Mouse (Mus musculus) kidney, postnatal 10 days (tissue): ENCODE measurements at regions not wholly inside any gene's neighbourhood (a gene's known extent, or its start where the extent isn't known, plus 50 kb on each side); places are given as distances from the start of the nearest gene placed in this dataset.

Experiments
- DNase-seq: peaks from one replicate; pipeline ENCODE4 v3.0.0; 2021; ENCODE audit warnings: mixed read lengths

DNA sequence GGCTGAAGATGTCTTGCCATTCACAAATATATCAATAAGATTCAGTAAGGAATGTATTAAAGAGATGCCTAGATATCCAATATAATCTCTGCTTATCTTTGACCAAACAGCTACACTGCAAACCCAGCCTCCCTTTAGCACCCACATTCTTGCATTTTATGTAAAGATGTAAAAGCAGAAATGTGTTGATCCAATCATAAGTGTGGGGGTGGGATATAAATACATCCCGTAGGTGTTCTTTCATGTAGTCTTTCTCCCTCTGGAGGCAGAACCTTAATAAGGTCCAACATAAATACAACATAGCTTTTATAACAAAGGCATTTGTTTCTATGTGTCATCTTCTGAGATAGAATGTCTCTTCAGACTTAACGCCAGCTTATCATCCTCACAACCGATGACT lies 637.1 kb upstream of the Flrt2 start:
- DNase-seq: no peak

DNA sequence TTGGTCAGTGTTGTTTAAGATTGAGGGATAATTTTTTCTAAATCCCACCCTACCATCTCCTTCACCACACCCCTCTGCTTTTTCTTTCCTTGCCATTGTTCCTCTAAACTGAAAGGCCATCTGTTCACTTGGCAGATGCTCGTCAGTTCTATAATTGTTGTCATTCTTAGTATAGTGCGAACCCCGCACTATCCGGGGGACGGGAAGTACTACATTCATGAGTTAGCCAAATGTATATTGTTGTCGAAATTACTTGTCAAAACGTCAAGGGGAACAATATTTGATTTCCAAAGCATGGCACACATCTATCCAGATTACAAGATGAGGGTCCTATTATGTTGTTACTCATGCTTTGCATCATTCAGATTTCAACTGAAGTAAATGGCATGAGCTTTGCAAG lies 635.1 kb upstream of the Flrt2 start:
- DNase-seq: no peak

- DNase-seq: no peak
These were observed 632.6 kb upstream of the Flrt2 start for GRCm38 (mm10) chr12:95059396-95059795.

DNA sequence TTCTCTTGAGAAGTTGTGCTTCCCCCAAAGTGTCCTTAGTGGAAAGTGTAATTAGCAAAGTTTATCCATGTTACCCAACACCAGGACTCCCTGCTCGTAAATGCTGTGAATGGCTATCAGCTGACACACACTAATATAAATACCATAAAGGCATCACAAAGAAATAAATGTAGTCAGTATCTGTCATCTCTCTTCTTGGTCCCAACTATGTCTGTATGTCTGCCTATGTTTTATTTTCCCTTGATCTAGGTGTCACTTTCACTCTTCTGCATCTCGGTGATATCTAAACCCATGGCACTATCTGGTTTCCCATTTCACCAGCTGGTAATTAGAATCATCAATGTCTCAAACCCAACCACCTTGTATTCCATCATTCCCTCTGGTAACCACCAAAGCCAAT lies 619.7 kb upstream of the Flrt2 start:
- no peak for DNase-seq

DNA sequence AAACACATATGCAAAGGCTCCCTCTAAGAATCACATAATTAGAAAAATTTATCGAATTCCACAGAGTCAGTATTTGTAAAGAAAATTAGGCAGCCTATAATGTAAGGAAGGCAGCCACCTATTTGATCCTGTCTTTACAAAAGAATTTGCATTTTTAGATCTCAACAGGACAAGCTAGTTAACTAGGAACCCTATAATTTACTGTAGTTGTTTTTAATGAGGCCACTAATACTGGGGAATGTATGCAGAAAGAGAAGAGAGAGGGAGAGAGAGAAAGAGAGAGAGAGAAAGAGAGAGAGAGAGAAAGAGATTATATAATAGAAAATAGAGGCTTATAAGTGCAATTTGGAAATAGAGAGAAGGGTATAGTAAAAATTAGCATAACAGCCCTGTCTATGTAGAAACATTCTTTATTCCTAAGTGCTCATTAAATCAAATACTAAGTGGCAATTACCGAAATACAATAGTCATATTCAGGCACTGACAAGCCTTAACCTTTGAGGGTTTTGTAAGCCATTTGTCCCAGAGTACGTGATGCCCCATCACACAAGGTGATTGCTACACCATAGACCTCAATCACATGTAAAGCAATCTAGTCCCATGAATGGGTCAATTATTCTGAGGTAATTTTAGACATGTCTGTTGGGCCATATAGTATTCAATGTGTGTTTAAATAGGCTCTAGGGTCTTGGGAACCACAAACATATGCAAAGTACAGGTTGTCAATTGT lies 572.6 kb upstream of the Flrt2 start:
- DNase-seq: no peak

- peak; percentile 8 for DNase-seq
These were observed 559.2 kb upstream of the Flrt2 start for GRCm38 (mm10) chr12:95132804-95133203.

DNA sequence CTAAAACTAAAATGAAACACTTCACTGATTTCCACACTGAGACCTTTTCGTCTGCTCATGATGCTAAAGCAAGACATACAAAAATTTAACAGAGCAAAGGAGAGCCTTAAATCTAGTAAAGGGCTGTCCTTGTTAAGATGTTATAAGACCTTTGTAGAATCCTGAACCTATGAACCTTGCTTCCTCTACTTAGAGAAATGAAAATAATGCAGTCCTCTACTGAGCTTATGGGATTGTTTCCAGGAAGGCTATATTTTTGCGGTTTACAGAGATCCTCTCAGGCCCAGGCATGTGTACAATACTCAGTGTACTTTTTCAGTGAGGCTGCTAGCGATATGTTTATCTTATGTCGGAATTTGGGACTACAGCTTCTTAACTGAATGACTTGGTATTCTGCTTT lies 558.5 kb upstream of the Flrt2 start:
- DNase-seq: no peak

DNA sequence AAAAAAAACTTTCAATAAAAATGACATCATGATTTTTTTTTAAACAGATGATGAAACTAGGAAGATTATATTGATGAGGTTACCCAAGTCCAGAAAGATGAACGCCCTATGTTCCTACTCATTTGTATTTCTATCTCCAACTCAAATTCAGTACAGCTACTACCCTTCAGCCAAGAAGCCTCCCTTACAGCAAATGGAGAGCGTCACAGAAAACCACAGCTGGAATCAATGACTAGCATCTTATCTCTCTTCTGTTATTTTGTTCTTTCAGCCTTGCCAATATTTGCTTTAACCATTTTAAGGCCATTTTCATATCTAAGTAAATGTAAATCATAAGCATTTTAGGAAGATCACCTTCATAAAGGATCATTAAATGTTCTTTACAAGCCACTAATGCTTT lies 553.9 kb upstream of the Flrt2 start:
- DNase-seq: no peak

- DNase-seq: no peak
These were observed 521.0 kb upstream of the Flrt2 start for GRCm38 (mm10) chr12:95171051-95171450.

DNA sequence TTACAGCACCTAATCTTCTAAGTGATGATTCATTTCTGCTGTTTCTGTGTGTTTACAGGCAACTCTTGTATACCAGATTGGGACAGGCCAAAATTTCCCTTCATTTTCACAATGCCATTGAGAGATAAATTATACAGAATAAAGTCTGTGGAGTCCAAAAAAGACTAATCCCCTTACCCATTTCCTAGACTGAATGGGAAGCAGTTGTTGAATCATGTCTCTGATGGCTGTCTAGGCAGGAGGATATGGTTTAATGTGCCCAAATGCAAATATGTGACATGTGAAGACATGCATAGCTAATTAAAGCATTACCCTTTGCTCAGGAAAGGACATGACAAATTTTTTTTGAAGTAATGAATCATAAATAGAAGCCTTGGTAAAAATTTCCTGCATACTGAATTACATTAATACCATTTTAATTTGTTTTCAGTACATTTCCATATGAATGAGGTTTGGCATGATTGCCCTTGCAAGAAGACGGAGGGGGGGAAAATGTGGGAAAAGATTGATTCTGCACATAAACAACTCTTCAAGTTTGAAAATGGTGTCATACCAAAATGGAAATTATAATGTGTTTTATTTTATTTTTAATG lies 518.1 kb upstream of the Flrt2 start:
- DNase-seq: no peak

- DNase-seq: no peak
These were observed 489.5 kb upstream of the Flrt2 start for GRCm38 (mm10) chr12:95202486-95202885.

GRCm38 (mm10) chr12:95205081-95205480 lies 486.9 kb upstream of the Flrt2 start:
- DNase-seq: no peak

- no peak for DNase-seq
These were observed 452.8 kb upstream of the Flrt2 start for GRCm38 (mm10) chr12:95239158-95239779.

- DNase-seq: peak; percentile 5
These were observed 424.8 kb upstream of the Flrt2 start for GRCm38 (mm10) chr12:95267187-95267586.

DNA sequence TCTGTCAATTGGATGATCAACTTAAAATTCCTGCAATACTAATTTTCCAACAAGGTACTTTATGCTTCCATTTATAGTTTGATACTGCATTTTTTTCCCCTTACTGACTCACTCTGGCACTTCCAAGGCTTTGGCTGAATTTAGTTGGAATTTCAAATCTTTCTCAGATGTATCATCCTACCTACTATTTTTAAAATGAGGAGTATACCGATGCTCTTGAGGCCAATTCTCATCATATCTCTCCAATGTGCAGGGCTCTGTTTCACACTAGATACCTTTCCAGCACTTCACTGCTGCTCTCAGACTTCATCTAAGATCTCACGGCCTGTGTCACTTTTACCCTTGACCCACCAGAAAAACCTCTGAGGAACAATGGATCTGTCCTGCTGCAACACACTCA lies 386.6 kb upstream of the Flrt2 start:
- no peak for DNase-seq

DNA sequence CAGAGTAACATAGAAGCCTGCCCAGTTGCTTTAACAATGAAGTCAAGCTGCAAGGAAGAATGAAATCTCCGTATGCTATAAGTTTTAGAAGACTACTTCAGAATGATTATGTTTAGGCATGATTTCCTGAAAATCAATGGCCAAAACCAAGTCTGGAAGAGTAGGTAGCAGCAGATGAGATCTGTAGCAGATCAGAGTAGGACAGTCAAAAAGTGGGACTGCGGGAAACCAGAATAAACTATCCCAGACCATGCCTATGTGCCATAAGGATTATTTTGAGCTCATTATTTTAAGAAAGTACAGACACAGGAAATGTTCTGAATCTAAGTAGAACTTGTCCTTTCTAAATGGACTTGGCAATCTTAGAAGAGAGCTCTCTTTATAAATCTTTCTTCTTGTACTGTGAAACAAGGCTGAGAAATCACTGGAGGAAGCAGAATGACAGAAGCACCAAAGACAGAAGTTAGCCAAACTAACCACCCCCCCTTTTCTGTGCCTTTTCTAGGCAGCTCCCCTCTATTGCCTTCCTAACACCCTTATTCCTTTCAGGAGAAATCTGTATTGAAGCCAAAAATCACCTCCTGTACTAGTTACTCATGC lies 376.8 kb upstream of the Flrt2 start:
- DNase-seq: no peak

GRCm38 (mm10) chr12:95316820-95317219 lies 375.2 kb upstream of the Flrt2 start:
- no peak for DNase-seq

GRCm38 (mm10) chr12:95321693-95322092 lies 370.3 kb upstream of the Flrt2 start:
- DNase-seq: no peak

DNA sequence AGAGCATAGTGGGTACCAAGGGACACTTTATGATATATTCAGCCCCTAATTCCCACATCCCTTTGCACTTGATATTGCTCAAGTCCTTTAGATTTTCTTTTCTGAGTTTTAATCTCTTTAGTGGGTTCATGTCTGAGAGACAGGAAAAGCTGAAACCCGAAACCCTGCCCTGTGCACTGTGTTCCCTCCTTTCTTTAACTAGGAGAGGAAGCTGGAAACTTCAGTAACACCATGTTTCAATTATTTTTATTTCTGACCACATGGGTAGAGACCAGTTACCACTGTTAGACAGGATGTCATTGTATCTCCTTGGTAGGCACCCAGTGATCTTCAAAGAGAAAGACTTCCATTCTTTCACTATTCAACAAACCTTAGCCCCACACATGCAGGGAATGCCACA lies 362.4 kb upstream of the Flrt2 start:
- DNase-seq: no peak

DNA sequence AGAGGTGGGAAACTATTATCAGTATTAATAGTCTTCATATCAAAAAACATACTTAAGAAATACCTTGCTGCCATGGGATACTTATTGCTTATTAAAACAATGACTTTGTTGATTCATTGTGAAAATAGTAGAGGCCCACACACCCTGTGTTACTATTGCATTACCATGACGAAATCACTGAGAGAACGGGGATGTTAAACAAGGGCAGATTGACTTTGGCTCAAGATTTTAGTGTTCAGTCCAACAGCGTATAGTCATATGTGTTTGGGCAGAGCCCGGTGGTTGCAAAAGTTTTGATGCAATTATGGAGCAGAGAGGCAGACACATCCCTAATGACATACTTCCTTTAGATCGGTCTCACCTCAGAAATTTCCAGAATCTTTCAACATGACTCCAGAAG lies 344.2 kb upstream of the Flrt2 start:
- DNase-seq: no peak

- no peak for DNase-seq
These were observed 336.9 kb upstream of the Flrt2 start for GRCm38 (mm10) chr12:95355151-95355550.

DNA sequence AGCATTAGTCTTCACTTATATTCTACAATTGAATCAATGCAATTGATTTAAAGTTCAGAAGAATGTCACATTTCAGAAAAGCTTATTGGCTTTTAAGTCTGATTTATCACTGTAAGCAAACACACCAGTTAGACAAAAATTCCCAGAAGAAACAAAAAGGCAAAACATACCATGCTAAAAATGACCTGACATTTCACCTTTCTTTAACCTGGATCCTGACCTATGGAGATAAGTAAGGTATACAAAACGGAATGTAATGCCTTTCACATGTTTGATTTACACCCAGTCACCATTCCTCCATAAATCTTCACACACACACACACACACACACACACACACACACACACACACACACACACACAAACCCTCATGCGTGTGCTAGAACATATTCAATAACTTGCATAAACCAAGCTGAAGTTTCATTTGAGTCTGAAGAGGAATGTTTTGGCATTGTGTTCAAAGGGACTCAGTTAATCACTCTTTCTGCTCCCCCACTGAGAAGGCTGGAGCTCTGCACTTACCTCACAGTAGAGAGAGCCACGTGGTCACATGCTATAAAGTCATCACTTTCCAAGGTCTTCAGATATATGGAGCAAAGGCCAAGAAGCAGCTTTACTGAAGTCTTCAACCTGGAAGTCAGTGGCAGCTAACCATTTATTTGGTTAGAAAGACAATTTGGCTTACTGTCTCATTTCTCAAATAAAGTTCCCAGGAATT lies 307.6 kb upstream of the Flrt2 start:
- no peak for DNase-seq

DNA sequence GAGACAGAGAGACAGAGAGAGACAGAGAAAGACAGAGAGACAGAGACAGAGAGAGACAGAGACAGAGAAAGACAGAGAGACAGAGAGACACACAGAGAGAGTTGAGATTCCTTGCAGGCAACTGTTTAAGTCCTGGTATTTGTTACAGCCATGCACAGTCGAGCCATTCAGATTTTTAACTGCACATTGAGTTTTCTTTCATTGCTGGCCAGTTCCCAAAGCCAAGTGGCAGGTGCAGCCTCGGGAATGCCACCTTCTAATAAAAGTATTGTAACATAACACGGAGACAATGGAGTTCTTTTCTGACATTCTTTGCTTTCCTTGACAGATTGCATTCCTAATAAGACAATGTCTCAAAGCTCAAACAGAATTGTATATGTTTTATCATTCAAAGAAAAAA lies 306.3 kb upstream of the Flrt2 start:
- no peak for DNase-seq
